Mouse (Mus musculus) cerebellum, postnatal 36 days (tissue): ENCODE results near the gene Atxn7l3.
A peak's percentile ranks its signal among the peaks of the same experiment; 100 is the strongest.

Experiments used
- DNase-seq, 2 experiments: peaks; one replicate each; pipeline ENCODE4 v3.0.0; 2021 to 2022; ENCODE audit warnings: mixed read lengths in 2 of 2

The Atxn7l3 gene

GRCm38 (mm10) chr11:102258521-102258920, 37.9 kb downstream of the Atxn7l3 start:
- no peak for DNase-seq

- no peak for DNase-seq
Observed at GRCm38 (mm10) chr11:102258095-102258494, 38.3 kb downstream of the Atxn7l3 start.

GRCm38 (mm10) chr11:102257514-102257913, 38.9 kb downstream of the Atxn7l3 start:
- DNase-seq = no peak

GRCm38 (mm10) chr11:102249351-102250090, 46.9 kb downstream of the Atxn7l3 start:
- DNase-seq = no peak

GRCm38 (mm10) chr11:102248630-102249230, 47.7 kb downstream of the Atxn7l3 start, which contains the start of gene BC030867:
Gene BC030867 (plus strand): TSS chr11:102248882.
- peak; percentile 93 to 98 for DNase-seq

- no peak for DNase-seq
Observed at GRCm38 (mm10) chr11:102246871-102247270, 49.6 kb downstream of the Atxn7l3 start.

- DNase-seq = no peak
Observed at GRCm38 (mm10) chr11:102246273-102246635, 50.2 kb downstream of the Atxn7l3 start.

GRCm38 (mm10) chr11:102245581-102246272, 50.7 kb downstream of the Atxn7l3 start:
- no peak for DNase-seq

- DNase-seq = peak; percentile 66 to 68
Observed at GRCm38 (mm10) chr11:102244926-102245449, 51.4 kb downstream of the Atxn7l3 start.

GRCm38 (mm10) chr11:102241874-102242273, 54.6 kb downstream of the Atxn7l3 start:
- DNase-seq = no peak

GRCm38 (mm10) chr11:102241246-102241645, 55.2 kb downstream of the Atxn7l3 start:
- DNase-seq = no peak

- DNase-seq = no peak
Observed at GRCm38 (mm10) chr11:102240636-102241035, 55.8 kb downstream of the Atxn7l3 start.
